Mouse (Mus musculus): ENCODE data around the gene Cyp8b1.

GRCm38 (mm10) chr9:121868236-121868635, 47.9 kb downstream of the Cyp8b1 start:
- TF ChIP-seq CTCF (IDR thresholded peaks at IDR 0.05; ENCODE audit: low read depth): no peak
- TF ChIP-seq EP300 (IDR thresholded peaks at IDR 0.05; ENCODE audit: low read depth): no peak
